Mouse (Mus musculus): ENCODE results near the gene Bfsp2. TPM values are rescaled to one million over a fixed set of nuclear protein-coding genes. Genes with fewer than 3 reads are reported as not detected.

Gene Bfsp2
- 1 to 10 TPM in 1 of 2 experiments, not detected in 1; 1.6 TPM for total RNA-seq (2023)

GRCm38 (mm10) chr9:103480044-103480576 is at the start of gene Bfsp2:
Bfsp2 (minus strand) TSS chr9:103480420.

Other genes starting within 250 kb of the Bfsp2 start
- 10 to 100 TPM; 96.1 to 98.7 TPM for gene Trf, start 250.0 kb downstream of the Bfsp2 start, total RNA-seq (2023)
- gene 1300017J02Rik, start 175.3 kb downstream of the Bfsp2 start, total RNA-seq (2023) = 1 to 10 TPM; 2.0 to 4.9 TPM
- 10 to 100 TPM; 81.9 to 84.5 TPM for gene Topbp1, start 175.2 kb downstream of the Bfsp2 start, total RNA-seq (2023)
- 10 to 100 TPM; 78.9 to 80.9 TPM for gene Cdv3, start 114.6 kb downstream of the Bfsp2 start, total RNA-seq (2023)